Mouse (Mus musculus): Measurements from ENCODE around the gene Cd59b.

GRCm38 (mm10) chr2:104104800-104105199 is 35.2 kb downstream of the Cd59b start:
- no peak for TF ChIP-seq POLR2A (IDR thresholded peaks at IDR 0.05; ENCODE audit: control insufficient read depth, extremely low read depth, insufficient read depth, low read length, poor library complexity)
- TF ChIP-seq CTCF (IDR thresholded peaks at IDR 0.05; ENCODE audit: borderline replicate concordance, control insufficient read depth, extremely low read depth, insufficient read depth, low read length, poor library complexity) = no peak
